Mouse (Mus musculus) intestine, embryonic 14.5 days (tissue): ENCODE results near the gene Olfr1375. TPM values are rescaled to one million over a fixed set of nuclear protein-coding genes. Genes with fewer than 3 reads are reported as not detected.

ENCODE experiments used
- ATAC-seq: fragments of 200-750 bp; cut with Nextera tagmentation; replicated peaks from 2 replicates; pipeline ENCODE4 v1.8.0; 2017; ENCODE audit warnings: low read depth, moderate number of reproducible peaks, moderate TSS enrichment, moderate library complexity; ENCODE audit not compliant: low FRiP score, low TSS enrichment
- DNase-seq: peaks from one replicate; pipeline ENCODE4 v3.0.0-alpha.2; 2018; ENCODE audit warnings: low spot score
- H3K27ac ChIP-seq: fragments of 300-500 bp; sonication (generic); 2 replicates; pipeline ENCODE4 v1.5.1; 2014; ENCODE audit warnings: low read depth, mild to moderate bottlenecking, control low read depth
- H3K27me3 ChIP-seq: fragments of 300-500 bp; sonication (generic); replicated peaks from 2 replicates; pipeline ENCODE4 v1.6.1; 2014; ENCODE audit warnings: low read length, control low read depth; ENCODE audit not compliant: control insufficient read depth, insufficient read depth
- H3K36me3 ChIP-seq: fragments of 300-500 bp; sonication (generic); 2 replicates; pipeline ENCODE4 v1.6.1; 2014; ENCODE audit warnings: low read length, control low read depth; ENCODE audit not compliant: control insufficient read depth, insufficient read depth
- H3K4me1 ChIP-seq: fragments of 300-500 bp; sonication (generic); replicated peaks from 2 replicates; pipeline ENCODE4 v1.6.1; 2014; ENCODE audit warnings: low read length, control low read depth, mixed read lengths; ENCODE audit not compliant: control insufficient read depth, insufficient read depth
- H3K4me2 ChIP-seq: fragments of 300-500 bp; sonication (generic); 2 replicates; pipeline ENCODE4 v1.6.1; 2014; ENCODE audit warnings: low read length
- H3K4me3 ChIP-seq: fragments of 300-500 bp; sonication (generic); 2 replicates; pipeline ENCODE4 v1.5.1; 2014; ENCODE audit warnings: low read depth, low read length, control low read depth, mixed read lengths
- H3K9ac ChIP-seq: fragments of 300-500 bp; sonication (generic); 2 replicates; pipeline ENCODE4 v1.6.1; 2014; ENCODE audit warnings: mild to moderate bottlenecking, low read length
- H3K9me3 ChIP-seq: fragments of 300-500 bp; sonication (generic); 2 replicates; pipeline ENCODE4 v1.6.1; 2016; ENCODE audit warnings: low read length, control low read depth; ENCODE audit not compliant: control insufficient read depth
- WGBS: fragments of 180-500 bp; shearing (Covaris S2); extraction: QIAGEN DNeasy Blood & Tissue Kit; methylation state at CpG from one replicate; pipeline ENCODE4 v1.1.7; 2014; 5-methylcytosine and 5-hydroxymethylcytosine counted together
- polyA plus RNA-seq: library from polyadenylated mRNA; unstranded; fragments of >200 nt; fragmentation: Nextera tagmentation; extraction: Ambion mirVana; gene quantifications from 2 replicates; pipeline ENCODE4 v1.2.1, GENCODE M21; 2014

Olfr1375 gene
- polyA plus RNA-seq, 1 experiment from 2014 or later = not detected

DNA sequence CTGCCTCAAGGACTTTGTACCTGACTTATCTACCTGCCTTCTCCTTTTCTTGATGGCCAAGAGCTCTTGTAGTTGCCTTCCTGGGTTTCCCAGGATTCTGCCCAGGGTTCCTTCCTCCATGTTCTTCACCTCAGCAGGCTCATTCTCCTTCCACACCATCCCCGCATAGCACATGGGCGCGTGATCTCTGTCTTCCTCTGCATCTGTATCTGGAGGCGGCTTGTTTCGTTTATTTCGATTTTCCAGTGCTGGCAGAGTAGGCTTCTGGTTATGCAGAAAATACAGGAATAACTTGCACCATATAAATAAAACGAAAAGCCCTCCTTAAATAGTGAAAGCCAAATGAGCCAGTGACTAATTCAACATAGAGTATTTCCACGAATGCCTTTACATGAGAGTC lies 15.9 kb downstream of the Olfr1375 start:
- no peaks in the 10 kb centered on the region for H3K9me3 ChIP-seq
- no peaks in the 10 kb centered on the region for H3K27me3 ChIP-seq
- no peak for ATAC-seq
- WGBS = 91% methylated on average over 8 of the region's 8 CpGs
- no peak for DNase-seq
- no peak overlapping the region for H3K4me2 ChIP-seq
- H3K27ac ChIP-seq = no peak overlapping the region
- H3K4me1 ChIP-seq = peaks cover 11% of the 10 kb centered on the region; the same call in 1 of the 2 replicates
- no peak overlapping the region for H3K9ac ChIP-seq
- no peak overlapping the region for H3K4me3 ChIP-seq
- peaks cover 43% of the 10 kb centered on the region for H3K36me3 ChIP-seq

GRCm38 (mm10) chr11:51084527-51084926 lies 36.6 kb downstream of the Olfr1375 start:
- no peaks in the 10 kb centered on the region for H3K9me3 ChIP-seq
- no peak overlapping the region for H3K9ac ChIP-seq
- no peak overlapping the region for H3K4me2 ChIP-seq
- H3K36me3 ChIP-seq = no peaks in the 10 kb centered on the region
- H3K4me3 ChIP-seq = no peak overlapping the region
- H3K27ac ChIP-seq = no peak overlapping the region
- ATAC-seq = no peak
- H3K4me1 ChIP-seq = no peaks in the 10 kb centered on the region
- 38% methylated on average over 7 of the region's 7 CpGs for WGBS
- H3K27me3 ChIP-seq = 0 out of 2 replicates have a peak, but pooled peaks cover 2% of the 10 kb centered on the region
- DNase-seq = no peak

DNA sequence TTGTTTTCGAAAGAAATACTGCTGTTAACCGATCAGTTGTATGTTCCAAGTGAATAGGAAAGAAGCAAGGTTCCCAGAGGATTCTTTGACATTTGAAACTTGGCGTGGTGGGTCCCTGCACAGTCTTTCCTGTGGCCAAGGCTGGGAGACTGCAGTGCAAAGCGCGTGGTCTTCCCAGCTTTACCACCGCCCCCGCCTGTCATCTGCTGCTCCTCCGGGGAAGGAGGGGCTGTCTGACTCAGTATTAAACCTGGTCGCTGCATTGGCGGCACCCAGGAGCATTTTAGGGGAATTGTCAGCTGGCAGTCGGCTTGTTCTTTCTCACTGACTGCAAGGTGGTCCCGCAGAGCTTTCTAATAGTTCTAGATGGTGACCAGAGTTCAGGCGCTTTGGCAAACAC lies 37.4 kb downstream of the Olfr1375 start:
- Histone ChIP-seq H3K9me3 (no peaks in the 10 kb centered on the region), H3K27ac (no peak overlapping the region), H3K4me2 (no peak overlapping the region), H3K4me1 (no peaks in the 10 kb centered on the region), H3K9ac (no peak overlapping the region), H3K27me3 (0 out of 2 replicates have a peak, but pooled peaks cover 2% of the 10 kb centered on the region), H3K4me3 (no peak overlapping the region), H3K36me3 (no peaks in the 10 kb centered on the region)
- 51% methylated on average over 13 of the region's 13 CpGs for WGBS
- DNase-seq (no peak), ATAC-seq (no peak)

Other genes with a start within 250 kb of the Olfr1375 start
- 29.0 and 32.6 TPM in 2 replicates for gene Zfp354c, start 220.4 kb upstream of the Olfr1375 start, polyA plus RNA-seq
- gene Zfp879, start 206.6 kb upstream of the Olfr1375 start, polyA plus RNA-seq = 0.78 and 0.89 TPM in 2 replicates
- not detected in 2 replicates for gene Grm6, start 197.4 kb upstream of the Olfr1375 start, polyA plus RNA-seq
- 5.4 and 8.3 TPM in 2 replicates for gene Zfp454, start 160.5 kb upstream of the Olfr1375 start, polyA plus RNA-seq
- 11.4 TPM in 2 replicates for gene Zfp2, start 131.9 kb upstream of the Olfr1375 start, polyA plus RNA-seq
- gene Zfp354b, start 116.5 kb upstream of the Olfr1375 start, polyA plus RNA-seq = 0.89 and 1.5 TPM in 2 replicates
- not detected in 2 replicates for gene 4933414I15Rik, start 104.3 kb upstream of the Olfr1375 start, polyA plus RNA-seq
- gene Prop1, start 94.3 kb upstream of the Olfr1375 start, polyA plus RNA-seq = not detected in 2 replicates
- not detected in 2 replicates for gene Olfr1378, start 81.6 kb upstream of the Olfr1375 start, polyA plus RNA-seq
- gene Olfr1377, start 66.1 kb upstream of the Olfr1375 start, polyA plus RNA-seq = not detected in 2 replicates
- not detected in 2 replicates for gene Olfr51, start 44.5 kb upstream of the Olfr1375 start, polyA plus RNA-seq
- gene Olfr54, start 33.9 kb upstream of the Olfr1375 start, polyA plus RNA-seq = not detected in 2 replicates
- 9.1 and 11.0 TPM in 2 replicates for gene Zfp354a, start 11.1 kb downstream of the Olfr1375 start, polyA plus RNA-seq
- gene Gm12569, start 172.4 kb downstream of the Olfr1375 start, polyA plus RNA-seq = not detected in 2 replicates
- gene Clk4, start 213.6 kb downstream of the Olfr1375 start, polyA plus RNA-seq = 114 and 137 TPM in 2 replicates
- gene BC049762, start 214.9 kb downstream of the Olfr1375 start, polyA plus RNA-seq = 0.64 TPM in 1 of 2 replicates, not detected in the other
- 28.4 and 31.1 TPM in 2 replicates for gene Col23a1, start 241.8 kb downstream of the Olfr1375 start, polyA plus RNA-seq